Mouse (Mus musculus): ENCODE data around the gene Desi1. TPM values are rescaled to one million over a fixed set of nuclear protein-coding genes. Genes with fewer than 3 reads are reported as not detected.

Desi1 gene
- 53.6 and 99.4 TPM in 2 replicates for polyA plus RNA-seq (2012; ENCODE audit: insufficient read depth, low replicate concordance)

- TF ChIP-seq GATA1 (IDR thresholded peaks at IDR 0.05; ENCODE audit: borderline replicate concordance, low read length) (no peak), FLI1 (IDR thresholded peaks at IDR 0.05; ENCODE audit: low read length) (no peak)
- Histone ChIP-seq H3K36me3 (replicated peaks; ENCODE audit: low read length) (peaks cover 90% of the 10 kb centered on the region), H3K27me3 (replicated peaks) (no peaks in the 10 kb centered on the region), H3K4me3 (replicated peaks) (peak within 1 kb of the TSS; percentile 35), H3K9me3 (no peaks in the 10 kb centered on the region), H3K4me1 (peaks cover 20% of the 10 kb centered on the region)
These were observed at the start of gene Desi1 for GRCm38 (mm10) chr15:82033762-82034161. Gene Desi1 (minus strand): TSS chr15:82033862.

DNA sequence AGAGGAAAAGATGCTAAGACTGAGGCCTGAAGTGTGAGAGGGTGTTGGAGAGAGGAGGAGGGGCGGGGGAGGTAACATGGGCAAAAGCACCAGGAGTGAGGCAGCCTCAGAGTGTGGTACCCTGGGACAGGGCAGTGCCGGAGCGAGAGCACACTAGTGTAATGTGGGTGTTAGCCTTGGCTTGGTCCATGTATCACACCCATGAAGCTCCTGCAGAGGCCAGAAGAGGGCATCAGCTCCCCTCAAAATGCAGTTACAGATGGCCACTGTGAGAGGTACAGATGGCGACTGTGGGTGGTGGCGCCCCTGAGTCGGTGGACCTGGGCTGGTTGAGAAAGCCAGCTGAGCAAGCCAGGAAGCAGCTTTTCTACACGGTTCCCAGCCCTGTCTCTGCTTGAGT is 47.5 kb upstream of the Desi1 start:
- H3K9me3 ChIP-seq, result no peaks in the 10 kb centered on the region
- H3K4me3 ChIP-seq (replicated peaks), result no peak overlapping the region
- no peaks in the 10 kb centered on the region for H3K4me1 ChIP-seq
- no peak for TF ChIP-seq GATA1 (IDR thresholded peaks at IDR 0.05; ENCODE audit: borderline replicate concordance, low read length)
- no peak for TF ChIP-seq FLI1 (IDR thresholded peaks at IDR 0.05; ENCODE audit: low read length)
- peaks cover 56% of the 10 kb centered on the region for H3K27me3 ChIP-seq (replicated peaks)
- no peaks in the 10 kb centered on the region for H3K36me3 ChIP-seq (replicated peaks; ENCODE audit: low read length)

GRCm38 (mm10) chr15:82079883-82080282 is 46.2 kb upstream of the Desi1 start:
- H3K36me3 ChIP-seq (replicated peaks; ENCODE audit: low read length), result no peaks in the 10 kb centered on the region
- TF ChIP-seq FLI1 (IDR thresholded peaks at IDR 0.05; ENCODE audit: low read length) (no peak), GATA1 (IDR thresholded peaks at IDR 0.05; ENCODE audit: borderline replicate concordance, low read length) (no peak)
- H3K27me3 ChIP-seq (replicated peaks), result peaks cover 50% of the 10 kb centered on the region
- H3K9me3 ChIP-seq, result no peaks in the 10 kb centered on the region
- no peak overlapping the region for H3K4me3 ChIP-seq (replicated peaks)
- H3K4me1 ChIP-seq, result no peaks in the 10 kb centered on the region

DNA sequence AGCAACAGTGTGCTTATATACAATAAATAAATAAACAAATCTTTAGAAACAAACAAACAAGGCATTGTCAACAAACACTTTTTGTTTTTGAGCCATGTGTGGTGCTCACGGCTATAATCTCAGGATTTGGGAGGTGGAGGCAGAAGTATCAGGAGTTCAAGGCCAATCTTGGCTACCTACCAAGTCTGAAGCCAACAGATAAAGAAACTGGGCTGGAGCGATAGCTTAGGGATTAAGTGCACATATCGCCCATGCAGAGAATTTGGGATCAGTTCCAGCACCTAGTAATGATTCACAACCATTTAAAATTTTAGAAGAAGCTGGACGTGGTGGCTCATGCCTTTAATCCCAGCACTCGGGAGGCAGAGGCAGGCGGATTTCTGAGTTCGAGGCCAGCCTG is 39.8 kb upstream of the Desi1 start:
- Histone ChIP-seq H3K4me1 (peaks cover 6% of the 10 kb centered on the region; the same call in 1 of the 2 replicates), H3K27me3 (replicated peaks) (peaks cover 50% of the 10 kb centered on the region), H3K4me3 (replicated peaks) (no peak overlapping the region), H3K36me3 (replicated peaks; ENCODE audit: low read length) (no peaks in the 10 kb centered on the region), H3K9me3 (peaks cover 12% of the 10 kb centered on the region)
- no peak for TF ChIP-seq FLI1 (IDR thresholded peaks at IDR 0.05; ENCODE audit: low read length)
- no peak for TF ChIP-seq GATA1 (IDR thresholded peaks at IDR 0.05; ENCODE audit: borderline replicate concordance, low read length)

DNA sequence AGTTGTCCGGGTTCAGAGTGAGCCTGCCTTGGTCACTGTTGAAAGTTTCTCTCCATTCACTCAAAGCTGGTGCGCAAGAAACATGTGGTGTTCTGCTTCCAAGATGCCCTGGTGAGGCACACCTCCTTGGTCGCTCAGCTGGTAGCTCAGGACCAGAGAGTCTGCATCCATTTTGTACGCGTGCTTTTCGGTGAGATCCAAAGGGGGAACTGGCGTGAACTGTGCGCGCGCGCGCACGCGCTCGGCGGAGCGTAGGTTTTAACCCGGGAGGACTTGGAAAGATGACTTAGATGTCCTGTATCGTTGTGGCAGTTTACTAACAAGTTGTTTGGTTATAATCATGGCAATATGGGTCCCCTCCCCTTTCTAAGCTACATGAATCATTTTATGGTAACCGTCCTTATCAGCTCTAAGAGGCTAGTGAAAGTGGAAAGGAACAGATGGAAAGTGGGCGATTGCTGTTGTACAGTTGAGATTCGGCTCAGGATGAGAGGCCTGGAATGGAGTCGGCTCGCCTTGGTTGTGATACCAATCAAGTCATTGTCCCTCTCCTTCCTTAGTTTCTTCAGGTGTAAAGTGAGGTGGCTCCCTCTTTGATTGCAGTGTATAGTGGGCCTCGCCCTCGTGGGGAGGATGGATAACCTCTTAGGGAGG is 38.3 kb upstream of the Desi1 start:
- TF ChIP-seq GATA1 (IDR thresholded peaks at IDR 0.05; ENCODE audit: borderline replicate concordance, low read length) (no peak), FLI1 (IDR thresholded peaks at IDR 0.05; ENCODE audit: low read length) (no peak)
- H3K4me3 ChIP-seq (replicated peaks), result no peak overlapping the region
- H3K4me1 ChIP-seq, result peaks cover 6% of the 10 kb centered on the region; the same call in 1 of the 2 replicates
- peaks cover 12% of the 10 kb centered on the region for H3K9me3 ChIP-seq
- H3K36me3 ChIP-seq (replicated peaks; ENCODE audit: low read length), result no peaks in the 10 kb centered on the region
- H3K27me3 ChIP-seq (replicated peaks), result peaks cover 56% of the 10 kb centered on the region

DNA sequence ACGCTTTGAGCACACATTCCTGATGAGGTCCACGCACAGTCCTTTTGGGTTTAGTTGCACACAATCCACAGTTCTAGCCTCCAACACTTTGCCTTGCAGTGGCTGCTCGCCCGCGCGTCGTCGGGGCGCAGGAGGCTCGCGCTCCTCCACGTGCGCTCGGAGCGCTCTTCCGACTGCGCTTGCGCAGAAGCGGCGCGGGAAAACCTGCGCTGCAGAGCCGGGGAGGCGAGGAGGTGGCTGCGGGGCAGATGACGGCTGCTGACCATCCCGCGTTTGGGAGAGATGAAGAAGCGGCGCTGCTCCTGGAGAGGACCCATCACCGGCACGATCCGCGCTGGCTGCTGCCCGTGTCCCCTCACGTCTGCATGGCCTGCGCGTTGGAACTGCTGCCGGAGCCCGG is 36.2 kb upstream of the Desi1 start, which contains the start of gene Mei1:
Gene Mei1, plus strand, starts transcription at position 99 of the 400 bp plus-strand sequence.
- Histone ChIP-seq H3K4me1 (peaks cover 11% of the 10 kb centered on the region; the same call in 1 of the 2 replicates), H3K4me3 (replicated peaks) (peak within 1 kb of the TSS; percentile 46), H3K36me3 (replicated peaks; ENCODE audit: low read length) (no peaks in the 10 kb centered on the region), H3K27me3 (replicated peaks) (peaks cover 66% of the 10 kb centered on the region), H3K9me3 (peaks cover 12% of the 10 kb centered on the region)
- TF ChIP-seq GATA1 (IDR thresholded peaks at IDR 0.05; ENCODE audit: borderline replicate concordance, low read length), result no peak

DNA sequence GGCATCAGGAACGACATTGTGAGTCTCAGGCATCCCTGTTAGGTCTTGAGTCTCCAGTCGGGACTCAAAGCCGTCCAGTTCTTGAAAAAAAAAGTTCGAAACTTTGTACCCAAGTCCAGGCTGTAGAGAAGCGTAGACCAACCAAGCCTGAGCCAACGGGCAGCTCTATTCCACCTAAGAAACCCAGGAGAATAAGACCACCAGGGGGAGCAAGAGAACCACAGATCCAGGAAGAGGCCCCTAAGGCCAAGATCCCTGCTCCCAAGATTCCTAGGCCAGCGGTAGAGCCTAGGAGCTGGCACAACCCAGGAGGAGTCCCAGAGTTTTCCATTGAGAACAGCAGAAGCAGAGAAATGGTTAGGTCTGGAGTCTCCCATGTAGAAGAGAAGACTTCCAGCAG is 31.8 kb upstream of the Desi1 start:
- H3K36me3 ChIP-seq (replicated peaks; ENCODE audit: low read length), result no peaks in the 10 kb centered on the region
- no peak for TF ChIP-seq GATA1 (IDR thresholded peaks at IDR 0.05; ENCODE audit: borderline replicate concordance, low read length)
- H3K4me3 ChIP-seq (replicated peaks), result no peak overlapping the region
- H3K4me1 ChIP-seq, result peaks cover 11% of the 10 kb centered on the region; the same call in 1 of the 2 replicates
- peaks cover 8% of the 10 kb centered on the region for H3K9me3 ChIP-seq
- peaks cover 82% of the 10 kb centered on the region for H3K27me3 ChIP-seq (replicated peaks)

- TF ChIP-seq FLI1 (IDR thresholded peaks at IDR 0.05; ENCODE audit: low read length), result no peak
- TF ChIP-seq GATA1 (IDR thresholded peaks at IDR 0.05; ENCODE audit: borderline replicate concordance, low read length), result no peak
- H3K27me3 ChIP-seq (replicated peaks), result peaks cover 84% of the 10 kb centered on the region
- no peak overlapping the region for H3K4me3 ChIP-seq (replicated peaks)
- no peaks in the 10 kb centered on the region for H3K9me3 ChIP-seq
- H3K4me1 ChIP-seq, result peaks cover 5% of the 10 kb centered on the region; the same call in 1 of the 2 replicates
- no peaks in the 10 kb centered on the region for H3K36me3 ChIP-seq (replicated peaks; ENCODE audit: low read length)
These were observed 30.2 kb upstream of the Desi1 start for GRCm38 (mm10) chr15:82063909-82064308.

DNA sequence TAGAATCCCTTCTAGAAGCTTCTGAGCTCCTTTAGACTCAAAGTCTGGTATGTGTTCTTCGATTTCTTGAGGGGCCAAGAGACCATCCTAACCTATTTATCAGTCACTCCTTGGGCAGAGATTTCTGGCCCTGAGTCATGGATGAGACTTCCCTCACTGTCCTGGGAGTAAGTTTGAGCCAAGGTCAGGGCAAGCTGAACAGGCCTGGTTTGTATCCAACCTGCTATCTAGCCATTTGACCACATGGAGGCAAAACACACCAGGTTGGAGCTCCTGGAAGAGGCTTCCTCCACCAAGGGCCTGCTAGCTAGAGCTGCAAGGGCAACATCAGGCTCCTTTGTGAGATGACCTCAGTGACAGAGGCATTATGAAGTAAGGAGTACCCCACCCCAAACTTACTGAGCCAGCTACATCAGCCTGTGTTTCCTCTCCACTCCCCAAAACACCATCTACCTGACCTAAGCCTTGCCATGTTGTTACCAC is 25.1 kb upstream of the Desi1 start, which contains the start of gene 4930407I10Rik:
Gene 4930407I10Rik, plus strand, starts transcription at position 433 of the 483 bp plus-strand sequence.
- H3K4me1 ChIP-seq, result peaks cover 14% of the 10 kb centered on the region
- H3K27me3 ChIP-seq (replicated peaks), result peaks cover 53% of the 10 kb centered on the region
- no peaks in the 10 kb centered on the region for H3K9me3 ChIP-seq
- no peaks in the 10 kb centered on the region for H3K36me3 ChIP-seq (replicated peaks; ENCODE audit: low read length)
- TF ChIP-seq FLI1 (IDR thresholded peaks at IDR 0.05; ENCODE audit: low read length), result no peak
- no peak for TF ChIP-seq GATA1 (IDR thresholded peaks at IDR 0.05; ENCODE audit: borderline replicate concordance, low read length)
- no peak within 1 kb of the TSS for H3K4me3 ChIP-seq (replicated peaks)

DNA sequence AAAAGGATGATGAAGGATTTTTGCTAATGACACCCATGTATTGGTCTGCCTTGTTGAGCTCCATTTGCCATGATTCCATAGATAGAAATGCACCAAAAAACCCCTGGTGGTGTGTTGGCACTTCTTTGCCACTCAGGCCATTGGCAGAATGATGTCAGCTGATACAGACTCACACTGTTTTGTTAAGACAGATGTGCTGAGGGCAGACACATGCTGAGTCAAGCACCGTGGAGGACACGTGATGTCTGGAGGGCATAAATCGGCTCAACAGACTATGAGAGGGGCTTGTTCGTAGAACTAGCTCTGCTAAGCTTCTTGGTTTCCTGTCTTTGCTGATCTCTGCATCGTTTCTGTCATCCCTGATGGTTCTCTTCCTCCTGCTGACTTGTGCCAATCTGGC is 18.9 kb upstream of the Desi1 start:
- no peaks in the 10 kb centered on the region for H3K36me3 ChIP-seq (replicated peaks; ENCODE audit: low read length)
- H3K4me1 ChIP-seq, result peaks cover 26% of the 10 kb centered on the region
- H3K4me3 ChIP-seq (replicated peaks), result no peak overlapping the region
- peaks cover 17% of the 10 kb centered on the region for H3K27me3 ChIP-seq (replicated peaks)
- TF ChIP-seq GATA1 (IDR thresholded peaks at IDR 0.05; ENCODE audit: borderline replicate concordance, low read length), result no peak
- no peak for TF ChIP-seq FLI1 (IDR thresholded peaks at IDR 0.05; ENCODE audit: low read length)
- H3K9me3 ChIP-seq, result no peaks in the 10 kb centered on the region
